Mouse (Mus musculus) adipocyte (in vitro differentiated cells): ENCODE measurements around the gene Spcs2.
A peak's percentile ranks its signal among the peaks of the same experiment; 100 is the strongest.
"Not testable (repeated sequence)": the region's sequence is repeated elsewhere in the genome, so short reads cannot be mapped to it uniquely, and the experiment has no call there.

Experiments
- DNase-seq: peaks from one replicate; pipeline ENCODE4 v3.0.0-alpha.2; 2016; ENCODE audit warnings: low spot score

Spcs2 gene

DNA sequence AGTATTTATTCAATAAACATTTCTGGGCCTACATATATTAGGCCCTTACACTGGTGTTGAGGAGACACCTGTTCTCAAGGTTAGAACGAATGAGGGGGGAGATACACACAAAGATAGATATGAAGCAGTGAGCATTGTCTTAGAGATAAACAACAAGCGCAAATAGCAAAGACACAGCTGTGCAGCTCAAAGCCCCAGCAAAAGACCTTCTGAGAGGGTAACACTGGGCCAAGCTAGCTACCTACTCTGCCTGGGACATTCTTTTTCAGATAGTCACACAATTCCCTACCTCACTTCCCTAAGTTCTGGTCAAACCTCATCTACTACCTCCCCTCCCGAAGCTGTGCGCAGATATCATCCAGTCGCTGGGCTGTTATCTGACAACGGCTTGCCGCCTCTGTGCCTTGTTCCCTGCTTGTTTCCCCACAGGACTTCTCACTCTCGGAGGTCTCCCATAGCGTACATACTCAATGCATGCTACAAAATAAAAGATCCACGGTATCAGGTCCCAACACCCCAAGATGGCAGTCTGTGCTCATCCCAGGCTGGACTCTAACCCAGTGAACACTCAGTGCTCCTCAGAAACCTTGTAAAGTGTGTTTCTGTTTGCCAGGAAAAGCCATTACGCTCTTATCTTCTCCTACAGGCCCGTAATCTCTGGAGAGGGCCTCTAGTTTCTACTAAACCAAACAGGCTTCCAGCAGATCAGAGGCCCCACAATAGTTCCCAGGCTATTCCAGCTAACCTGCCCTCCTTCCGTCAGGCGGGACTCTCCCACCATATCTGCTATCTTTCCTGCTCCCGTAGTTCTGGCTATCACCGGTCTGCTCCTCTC lies 38.4 kb downstream of the Spcs2 start:
- DNase-seq: no peak

DNA sequence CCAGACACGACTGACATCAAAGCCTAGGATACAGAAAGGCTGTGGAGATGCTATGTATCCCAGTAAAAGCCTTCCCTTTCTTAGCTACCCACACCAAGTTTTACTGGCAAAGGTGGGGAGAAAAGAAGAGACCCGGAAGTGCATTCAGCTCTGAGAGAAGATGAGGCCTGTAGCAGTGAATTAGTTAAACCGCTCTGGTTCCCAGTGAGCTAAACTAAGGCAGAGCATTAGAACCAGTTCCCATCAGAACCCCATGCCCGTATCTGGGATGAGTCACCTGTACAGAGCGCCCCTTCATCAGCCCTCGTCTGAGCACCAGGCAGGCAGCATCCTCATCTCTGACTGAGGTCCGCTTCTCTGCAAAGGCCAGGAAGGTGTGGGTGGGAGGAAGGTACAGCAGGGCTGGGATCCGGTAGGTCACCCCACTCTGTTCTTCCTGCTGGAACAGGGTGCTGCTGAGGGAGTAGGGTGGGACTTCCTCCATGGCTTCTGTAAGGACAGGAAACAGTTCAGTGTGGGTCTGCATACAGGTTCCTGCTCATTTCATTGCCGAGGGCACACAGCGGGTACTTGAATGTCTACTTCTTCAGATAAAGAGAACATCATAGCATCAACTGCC lies 40.1 kb downstream of the Spcs2 start:
- no peak for DNase-seq

DNA sequence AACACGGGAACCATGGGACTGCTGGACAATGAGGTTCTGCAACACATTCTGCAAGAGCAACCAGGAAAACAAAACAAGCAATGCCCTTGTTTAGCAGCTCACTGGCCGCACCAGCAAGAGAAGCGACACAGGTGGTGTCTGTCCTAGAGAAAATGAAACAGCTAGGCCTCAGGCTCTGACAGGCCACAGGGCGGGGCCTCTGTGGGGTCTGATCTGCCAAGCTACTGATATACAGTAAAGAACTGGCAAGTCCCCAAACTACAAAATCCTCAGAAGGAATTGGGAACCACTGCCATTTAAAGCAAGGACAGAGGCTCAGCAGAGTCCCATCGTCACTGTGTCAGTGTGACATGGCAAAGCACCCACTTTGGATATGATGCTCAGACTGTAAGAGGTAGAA lies 40.8 kb downstream of the Spcs2 start:
- DNase-seq: no peak

DNA sequence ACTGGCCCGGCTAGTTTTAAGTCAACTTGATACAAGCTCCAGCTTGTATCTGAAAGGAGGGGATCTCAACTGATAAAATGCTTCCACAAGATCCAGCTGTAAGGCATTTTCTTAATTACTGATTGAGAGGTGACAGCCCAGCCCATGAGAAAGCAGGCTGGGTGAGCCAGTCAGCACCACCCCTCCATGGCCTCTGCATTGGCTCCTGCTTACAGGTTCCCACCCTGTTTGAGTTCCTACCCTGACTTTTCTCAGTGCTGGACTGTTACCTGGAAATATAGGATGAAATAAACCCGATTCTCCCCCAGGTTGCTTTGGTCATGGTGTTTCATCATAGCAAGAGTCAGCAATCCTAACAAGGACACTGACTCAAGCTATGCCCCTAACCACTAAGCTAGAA lies 41.3 kb downstream of the Spcs2 start:
- DNase-seq: no peak

DNA sequence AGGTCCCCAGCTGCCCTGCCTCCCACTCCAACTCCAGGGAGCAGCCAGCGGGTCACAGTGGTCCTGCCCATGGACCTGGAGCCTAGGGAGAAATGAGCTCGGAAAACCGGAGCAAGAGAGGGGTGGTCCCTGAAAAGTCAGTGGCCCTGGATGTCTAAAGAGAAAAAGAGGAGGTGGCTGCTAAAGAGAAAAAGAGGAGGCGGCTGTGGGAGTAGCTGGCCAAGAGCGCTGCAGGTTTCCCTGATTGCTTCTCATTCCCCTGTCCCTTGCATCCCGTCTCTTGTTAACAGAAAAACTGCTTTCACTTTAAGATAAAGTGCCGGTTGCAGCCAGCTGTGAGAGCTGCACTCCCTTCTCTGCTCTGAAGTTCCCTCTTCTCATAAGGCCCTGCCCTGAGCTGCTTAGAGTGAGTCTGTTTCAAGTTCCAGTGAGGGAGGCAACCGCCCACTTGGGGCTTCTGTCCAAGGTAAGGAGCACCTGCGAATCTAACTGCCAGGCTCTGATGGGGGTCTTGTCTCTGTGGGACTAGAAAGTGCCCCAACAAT lies 45.0 kb downstream of the Spcs2 start:
- not testable (repeated sequence) for DNase-seq

DNA sequence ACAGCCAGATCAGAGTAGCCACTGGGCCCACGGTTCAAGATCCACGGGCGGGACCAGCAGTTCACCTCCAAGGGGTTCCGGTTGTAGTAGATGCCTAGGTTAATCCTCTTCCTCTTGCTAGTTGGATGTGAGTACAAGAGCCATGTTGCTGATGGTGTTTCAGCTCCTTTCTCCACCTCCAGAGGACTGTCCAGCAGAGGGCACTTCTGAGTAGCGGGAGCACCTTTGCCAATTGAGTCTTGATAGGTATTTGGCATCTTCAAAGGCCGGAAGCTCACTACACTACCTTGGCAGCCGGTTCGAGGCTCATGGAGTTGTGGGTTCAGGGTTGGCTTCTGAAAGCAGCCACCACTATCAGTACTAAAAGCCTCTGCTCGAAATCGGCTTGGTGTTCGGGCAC lies 49.9 kb downstream of the Spcs2 start:
- DNase-seq: peak; percentile 35

DNA sequence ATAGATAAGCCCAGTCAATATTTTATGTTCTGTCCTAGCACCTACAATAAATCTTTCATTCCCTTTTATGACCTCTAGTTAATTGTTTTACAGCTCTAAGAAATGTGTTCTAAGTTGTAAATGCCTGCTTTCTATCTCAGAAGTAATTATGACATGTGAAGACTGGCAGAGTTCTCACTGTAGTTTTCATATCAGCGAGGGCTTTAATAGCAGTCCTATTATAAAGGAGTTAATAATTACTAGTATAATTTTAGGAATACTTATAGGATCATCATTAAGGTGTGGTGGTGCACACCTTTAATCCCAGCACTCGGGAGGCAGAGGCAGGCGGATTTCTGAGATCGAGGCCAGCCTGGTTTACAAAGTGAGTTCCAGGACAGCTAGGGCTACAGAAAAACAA lies 51.6 kb downstream of the Spcs2 start:
- no peak for DNase-seq

DNA sequence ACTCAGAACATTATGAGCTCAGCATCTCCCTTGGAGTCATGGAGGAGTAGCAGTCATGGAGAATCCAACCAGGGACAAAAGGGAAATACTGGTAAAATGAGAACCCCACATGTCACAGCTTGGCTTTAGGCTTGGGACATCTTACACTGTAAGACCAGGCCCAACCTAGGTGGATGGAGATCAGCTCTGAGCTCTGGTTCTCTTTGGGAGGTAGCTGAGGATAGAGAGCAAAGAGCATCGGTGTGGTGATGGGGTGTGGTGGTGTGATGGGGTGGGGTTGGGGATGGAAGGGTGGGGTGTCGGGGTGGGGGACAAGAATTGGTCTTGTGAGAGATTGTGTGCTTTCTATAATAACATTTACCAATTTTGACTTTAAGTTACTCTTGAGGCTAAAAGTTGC lies 52.4 kb downstream of the Spcs2 start:
- no peak for DNase-seq

DNA sequence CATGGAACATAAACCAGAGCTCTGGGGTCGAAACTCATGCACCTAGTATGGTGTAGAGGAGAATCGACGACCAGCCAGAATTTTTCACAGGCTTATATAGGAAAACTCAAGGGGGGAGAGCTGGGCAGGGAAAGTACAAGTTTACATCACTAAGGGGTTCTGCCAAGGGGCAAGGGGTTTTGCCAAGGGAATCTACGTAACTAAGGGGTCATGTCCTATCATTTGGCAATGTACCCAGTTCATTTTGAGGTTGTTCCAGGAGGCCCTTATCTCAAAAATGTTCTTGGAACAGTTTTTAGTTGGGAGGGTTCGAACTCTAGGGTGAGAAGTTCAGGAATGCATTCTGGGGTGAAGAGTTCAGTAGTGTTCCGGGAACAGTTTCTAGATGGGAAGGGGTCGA lies 56.2 kb downstream of the Spcs2 start:
- not testable (repeated sequence) for DNase-seq

DNA sequence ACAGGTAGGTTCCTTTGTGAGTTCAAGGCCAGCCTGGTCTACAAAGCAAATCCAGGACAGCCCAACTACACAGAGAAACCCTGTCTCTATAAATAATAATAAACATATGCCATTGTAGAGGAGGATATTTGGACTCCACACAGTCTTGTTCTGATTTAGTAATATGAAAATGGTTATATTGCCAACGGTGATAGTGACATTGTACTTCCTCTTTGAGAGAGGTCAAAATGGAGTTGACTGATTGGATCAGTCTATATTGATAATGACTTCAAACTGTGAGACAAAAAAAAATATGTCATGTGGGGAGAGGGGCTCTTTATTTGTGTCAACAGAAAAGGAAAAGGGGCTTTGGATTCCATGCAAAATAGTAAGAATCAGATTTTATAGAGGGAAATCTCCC lies 57.9 kb downstream of the Spcs2 start:
- DNase-seq: no peak

DNA sequence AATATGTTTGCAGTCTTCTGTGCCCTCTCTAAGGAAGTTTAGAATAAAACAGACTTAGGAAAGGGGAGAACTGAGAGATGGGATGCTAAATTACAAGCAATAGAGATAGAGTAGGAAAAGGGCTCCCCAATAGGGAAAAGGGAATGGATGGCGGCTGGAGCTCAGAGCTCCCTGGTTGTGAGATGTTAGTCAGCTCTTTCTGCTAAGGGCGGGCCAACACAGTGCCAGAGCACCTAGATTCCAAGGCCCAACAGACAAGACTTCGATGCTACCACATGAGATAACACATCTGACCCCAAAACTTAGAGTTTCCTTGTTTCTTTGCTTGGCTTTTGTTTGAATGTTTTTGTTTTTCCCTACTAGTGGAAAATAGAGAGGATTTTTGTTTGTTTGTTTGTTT lies 59.2 kb downstream of the Spcs2 start:
- not testable (repeated sequence) for DNase-seq

DNA sequence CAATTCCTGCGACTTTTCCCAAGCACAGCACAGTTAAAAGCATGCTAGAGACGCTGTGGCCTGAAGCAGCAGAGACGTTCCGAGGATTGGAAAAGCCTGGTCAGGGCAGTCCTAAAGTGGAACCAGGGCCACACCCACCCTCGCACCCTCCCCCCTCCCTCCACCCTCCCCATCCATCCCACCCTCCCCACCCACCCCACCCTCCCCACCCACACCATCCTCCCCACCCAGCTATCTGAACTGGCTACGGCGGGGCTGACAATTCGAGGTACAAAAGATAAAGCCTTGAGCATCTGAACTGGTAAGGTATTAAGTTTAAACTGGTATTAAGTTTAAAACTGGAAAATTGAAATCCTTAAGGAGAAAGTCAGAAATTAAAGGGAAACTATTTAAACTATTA lies 59.7 kb downstream of the Spcs2 start:
- DNase-seq: no peak

DNA sequence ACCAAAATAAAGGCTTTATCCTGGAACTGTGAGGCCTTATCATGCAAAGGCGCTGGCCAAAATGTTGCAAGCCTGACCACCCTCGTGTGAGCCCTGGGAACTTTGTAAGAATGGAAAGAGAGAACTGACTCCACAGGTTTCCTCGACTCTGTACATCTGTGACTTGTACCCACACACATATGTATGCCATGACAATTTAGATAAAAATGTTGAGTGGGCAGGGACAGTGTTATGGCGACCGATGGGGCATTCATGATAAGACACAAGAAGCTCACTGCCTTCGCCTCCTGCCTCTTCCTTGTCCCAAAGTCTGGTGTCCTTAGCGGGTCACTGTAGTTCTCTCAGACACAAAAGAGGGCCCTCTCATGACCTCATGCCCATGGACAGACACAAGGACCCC lies 64.1 kb downstream of the Spcs2 start:
- DNase-seq: no peak

DNA sequence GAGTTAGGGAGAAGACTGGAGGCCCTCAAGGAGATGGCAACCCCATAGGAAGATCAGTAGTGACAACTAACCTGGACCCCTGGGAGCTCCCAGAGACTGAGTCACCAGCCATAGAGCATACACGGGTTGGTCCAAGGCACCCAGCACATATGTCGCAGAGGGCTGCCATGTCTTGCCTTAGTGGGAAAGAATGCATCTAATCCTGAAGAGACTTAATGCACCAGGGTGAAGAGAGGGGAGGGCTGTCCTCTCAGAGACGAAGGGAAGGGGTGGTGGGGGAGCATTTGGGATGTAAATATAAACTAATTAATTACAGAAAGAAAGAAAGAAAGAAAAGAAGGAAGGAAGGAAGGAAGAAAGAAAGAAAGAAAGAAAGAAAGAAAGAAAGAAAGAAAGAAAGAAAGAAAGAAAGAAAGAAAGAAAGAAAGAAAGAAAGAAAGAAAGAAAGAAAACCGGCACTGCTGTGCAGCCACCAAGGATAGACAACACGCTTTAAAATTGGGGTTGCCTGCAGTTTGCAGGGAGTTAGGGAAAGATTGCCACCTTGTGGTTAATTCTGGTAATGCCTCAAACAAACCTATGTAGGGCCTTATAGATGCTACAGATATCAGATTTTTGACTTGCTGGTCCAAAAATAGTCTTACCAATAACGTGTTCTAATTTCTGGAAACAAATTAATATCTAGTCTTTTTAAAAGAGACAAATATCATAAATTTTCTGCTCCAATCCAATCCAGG lies 65.2 kb downstream of the Spcs2 start:
- peak; percentile 80 for DNase-seq

DNA sequence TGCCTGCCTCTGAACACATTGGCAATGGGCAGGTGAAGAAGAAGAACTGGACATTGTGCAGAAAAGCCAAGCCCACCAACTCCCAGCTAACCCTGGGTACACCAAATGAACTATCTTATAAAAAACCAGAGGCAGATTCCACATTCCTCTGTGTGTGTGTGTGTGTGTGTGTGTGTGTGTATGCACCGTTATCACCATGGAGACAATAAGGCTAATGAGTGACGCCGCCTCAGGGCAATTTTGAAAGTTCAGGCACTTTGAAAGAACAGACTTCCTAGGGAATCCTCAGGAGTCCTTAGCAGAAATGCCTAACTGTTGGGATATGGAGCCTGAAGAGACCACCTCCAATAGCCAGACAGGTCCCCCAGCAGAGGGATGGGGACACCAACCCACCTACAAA lies 66.0 kb downstream of the Spcs2 start:
- DNase-seq: no peak

DNA sequence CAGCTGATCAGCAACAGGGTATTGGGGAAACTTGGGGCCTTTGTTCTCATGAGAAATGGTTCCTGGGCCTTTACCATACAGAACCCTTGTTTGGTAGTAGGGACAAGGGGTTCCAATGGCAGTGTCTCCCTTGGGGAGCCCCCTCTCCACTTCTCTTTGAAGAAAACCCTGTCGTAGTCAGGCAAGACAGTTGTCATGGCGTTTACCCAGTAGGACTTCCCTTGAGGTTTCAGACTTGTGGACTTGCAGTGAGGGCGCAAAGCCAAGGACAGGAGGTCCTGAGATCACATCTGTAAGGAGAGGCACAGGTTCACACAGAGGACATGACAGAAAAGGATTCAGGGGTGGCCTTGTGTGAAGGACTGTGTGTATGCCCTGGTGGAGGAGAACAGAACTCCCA lies 66.8 kb downstream of the Spcs2 start:
- DNase-seq: no peak

DNA sequence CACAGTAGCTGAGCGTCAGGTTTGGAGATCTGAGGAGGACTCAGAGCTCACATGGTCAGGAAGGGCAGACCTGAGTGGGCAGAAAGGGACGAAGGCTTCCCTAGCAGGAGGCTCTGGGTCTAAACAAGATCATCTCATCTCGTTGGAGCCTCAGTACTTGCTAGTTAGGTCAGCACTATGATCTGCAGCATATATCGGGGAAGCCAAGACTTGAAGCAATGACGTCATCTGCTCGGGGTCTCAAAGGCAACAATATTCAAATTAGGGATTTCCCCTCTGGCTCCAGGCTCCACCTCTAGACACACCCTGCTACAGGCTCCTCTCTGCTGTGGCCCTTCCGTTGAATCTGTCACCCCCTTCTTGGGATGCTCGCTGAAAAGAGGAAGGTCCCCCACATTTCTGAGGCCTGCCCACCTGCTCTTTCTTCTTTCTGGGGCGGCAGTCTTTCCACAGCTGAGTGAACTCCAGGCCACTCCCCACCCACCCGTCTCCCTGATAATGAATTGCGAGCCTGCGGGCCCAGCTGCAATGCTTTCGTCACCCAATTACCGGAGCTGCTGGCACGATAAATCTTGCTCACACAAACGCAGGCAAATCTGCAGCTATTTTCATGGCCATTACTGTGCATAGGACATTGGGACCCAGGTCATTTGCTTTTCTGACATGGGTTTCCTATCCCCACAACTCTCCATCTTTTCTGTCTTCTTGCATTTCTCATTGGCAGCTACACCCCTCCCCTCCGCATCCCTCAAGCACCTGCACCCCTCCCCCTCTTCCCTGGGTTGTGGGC lies 67.9 kb downstream of the Spcs2 start:
- DNase-seq: no peak

DNA sequence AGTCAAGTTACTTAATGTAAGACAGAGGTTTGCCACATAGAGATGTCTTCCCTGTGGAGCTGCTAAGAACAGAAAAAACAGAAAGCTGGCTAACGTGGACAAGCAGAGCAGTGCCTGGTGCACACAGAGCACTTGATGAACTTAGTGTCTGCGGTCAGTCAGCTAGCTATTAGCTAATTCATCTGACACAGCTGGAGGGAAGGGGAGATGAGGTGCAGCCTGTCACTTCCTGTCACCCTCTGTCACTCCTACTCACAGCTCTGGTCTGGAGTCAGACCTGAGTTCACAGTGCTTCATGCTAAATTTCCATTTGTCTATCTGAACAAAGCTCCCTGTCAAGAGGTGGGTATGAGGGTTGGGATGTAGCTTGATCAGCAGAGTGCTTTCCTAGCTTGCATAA lies 69.2 kb downstream of the Spcs2 start:
- no peak for DNase-seq

DNA sequence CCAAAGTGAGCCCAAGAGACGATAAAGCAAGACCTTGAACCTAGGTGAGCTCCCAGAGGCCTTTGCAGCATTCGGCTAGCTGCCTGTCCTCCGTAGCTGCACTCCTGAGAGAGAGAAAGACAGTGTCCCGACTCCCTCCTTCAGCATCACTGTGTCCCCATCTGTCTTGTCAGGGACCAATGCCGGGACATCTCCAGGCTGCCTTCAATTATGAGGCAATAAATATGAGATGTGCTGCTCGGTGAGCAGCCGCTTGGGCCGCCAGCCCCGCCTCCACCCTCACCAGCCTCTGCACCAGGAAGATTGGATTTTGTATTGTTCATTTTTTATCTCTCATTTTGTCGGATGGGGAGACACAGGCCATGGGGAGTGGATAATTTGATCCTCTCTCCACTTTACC lies 72.4 kb downstream of the Spcs2 start:
- no peak for DNase-seq

DNA sequence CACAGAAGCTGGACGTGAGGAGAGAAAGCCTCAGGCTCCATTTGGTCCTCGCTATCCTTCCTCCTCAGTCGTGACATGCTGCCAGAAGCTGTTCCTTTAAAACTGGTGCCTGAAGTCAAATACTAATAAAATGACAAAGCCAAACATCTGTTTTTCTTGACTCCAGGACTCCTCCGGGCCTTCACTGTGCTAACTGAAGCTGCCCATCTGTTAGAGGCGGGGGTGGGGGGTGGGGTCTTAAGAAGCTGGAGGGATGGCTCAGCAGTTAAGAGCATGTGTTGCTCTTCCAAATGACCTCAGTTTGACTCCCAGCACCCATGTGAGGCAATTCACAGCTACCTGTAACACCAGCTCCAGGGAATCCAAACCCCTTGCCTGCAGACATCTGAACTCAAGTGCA lies 74.7 kb downstream of the Spcs2 start:
- DNase-seq: no peak

DNA sequence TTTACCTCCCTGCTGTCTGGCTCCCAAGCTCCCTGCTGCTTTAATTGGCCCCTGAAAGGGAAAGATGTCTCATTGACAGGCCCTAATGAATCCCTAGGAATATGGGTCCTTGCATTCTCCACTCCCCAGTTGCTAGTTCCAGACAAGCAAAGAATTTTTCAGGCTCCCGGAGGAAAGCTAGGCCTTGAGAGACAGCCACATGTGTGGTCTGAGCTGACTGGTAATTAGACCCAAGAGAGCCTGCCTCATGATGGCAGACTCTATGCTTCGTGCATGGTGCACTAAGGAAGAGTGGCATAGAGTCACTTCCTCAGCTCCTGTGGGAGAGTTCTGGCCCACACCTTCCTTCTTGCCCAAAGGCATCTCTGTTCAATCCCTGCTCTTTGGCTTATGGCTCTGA lies 75.3 kb downstream of the Spcs2 start:
- DNase-seq: no peak
